Mouse (Mus musculus): ENCODE results near the gene Supt16. TPM values are rescaled to one million over a fixed set of nuclear protein-coding genes. Genes with fewer than 3 reads are reported as not detected.

Supt16 gene
- polyA plus RNA-seq, 2 experiments = 25.2 to 35.6 TPM

DNA sequence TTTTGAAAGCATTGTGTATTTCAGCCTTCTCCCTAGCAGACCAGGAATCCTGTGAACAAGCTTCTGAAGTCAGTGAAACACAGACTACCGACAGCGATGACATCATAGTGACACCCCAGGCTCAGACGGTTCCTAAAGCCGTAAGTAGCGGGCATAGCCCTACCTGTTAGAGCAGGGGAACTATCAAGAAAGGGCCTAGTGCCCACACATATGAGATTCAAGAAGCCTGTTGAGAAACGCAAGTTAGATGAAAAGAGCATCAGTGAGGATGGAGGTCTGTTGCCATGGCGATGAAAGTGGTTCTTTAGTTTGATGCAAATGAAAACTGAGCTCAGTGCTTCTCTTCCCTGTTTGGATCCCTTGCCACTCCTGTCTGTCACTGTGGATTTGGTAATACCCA lies 45.0 kb downstream of the Supt16 start:
- TF ChIP-seq CTCF (IDR thresholded peaks at IDR 0.05; ENCODE audit: low read depth) = no peak
- no peak for TF ChIP-seq EP300 (IDR thresholded peaks at IDR 0.05; ENCODE audit: low read depth)
- no peaks in the 10 kb centered on the region for H3K4me1 ChIP-seq (replicated peaks; ENCODE audit: control insufficient read depth in 2 of 2, insufficient read depth in 2 of 2, low read length in 1 of 2)
- H3K4me3 ChIP-seq (ENCODE audit: insufficient read depth in 1 of 2, low read depth in 2 of 2, low read length in 2 of 2) = no peak overlapping the region
- no peaks in the 10 kb centered on the region for H3K36me3 ChIP-seq (replicated peaks; ENCODE audit: control insufficient read depth, insufficient read depth, low read depth)
- ATAC-seq (ENCODE audit: insufficient read depth) (no peak), DNase-seq (ENCODE audit: low read depth in 3 of 3, low spot score in 3 of 3) (no peak)
- no peak overlapping the region for H3K27ac ChIP-seq
- H3K4me2 ChIP-seq (ENCODE audit: low read depth) = no peak overlapping the region
- no peaks in the 10 kb centered on the region for H3K9me3 ChIP-seq (ENCODE audit: control insufficient read depth, low read length)
- no peaks in the 10 kb centered on the region for H3K27me3 ChIP-seq (ENCODE audit: control insufficient read depth, insufficient read depth, low read length)
- 47% methylated on average over 7 of the region's 7 CpGs for WGBS (ENCODE audit: insufficient replicate concordance)
- no peak overlapping the region for H3K9ac ChIP-seq (replicated peaks)

DNA sequence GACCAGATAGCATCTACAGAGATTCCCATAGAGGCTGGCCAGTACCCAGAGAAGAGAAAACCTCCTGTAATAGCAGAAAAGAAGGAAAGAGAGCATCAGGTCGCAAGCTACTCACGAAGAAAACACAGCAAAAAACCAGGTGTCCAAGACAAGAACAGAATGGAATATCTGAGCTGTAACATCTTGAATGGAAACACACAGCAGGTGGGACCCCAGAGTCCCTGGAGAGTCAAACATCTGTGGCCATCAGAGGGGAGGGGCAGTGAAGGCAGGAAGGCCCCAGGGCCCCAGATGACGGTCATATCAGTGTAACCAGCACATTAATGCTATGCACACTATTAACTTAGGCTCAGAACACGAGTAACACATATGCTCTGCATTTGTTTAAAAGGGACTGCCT lies 47.3 kb downstream of the Supt16 start:
- H3K4me3 ChIP-seq (ENCODE audit: insufficient read depth in 1 of 2, low read depth in 2 of 2, low read length in 2 of 2) = no peak overlapping the region
- H3K27ac ChIP-seq = no peak overlapping the region
- no peak for DNase-seq (ENCODE audit: low read depth in 3 of 3, low spot score in 3 of 3)

GRCm38 (mm10) chr14:52146540-52146939 lies 50.7 kb downstream of the Supt16 start:
- Histone ChIP-seq H3K4me2 (ENCODE audit: low read depth) (no peak overlapping the region), H3K27me3 (ENCODE audit: control insufficient read depth, insufficient read depth, low read length) (no peaks in the 10 kb centered on the region), H3K9ac (replicated peaks) (no peak overlapping the region), H3K4me1 (replicated peaks; ENCODE audit: control insufficient read depth in 2 of 2, insufficient read depth in 2 of 2, low read length in 1 of 2) (no peaks in the 10 kb centered on the region), H3K36me3 (replicated peaks; ENCODE audit: control insufficient read depth, insufficient read depth, low read depth) (no peaks in the 10 kb centered on the region), H3K27ac (no peak overlapping the region), H3K4me3 (ENCODE audit: insufficient read depth in 1 of 2, low read depth in 2 of 2, low read length in 2 of 2) (no peak overlapping the region), H3K9me3 (ENCODE audit: control insufficient read depth, low read length) (no peaks in the 10 kb centered on the region)
- no peak for ATAC-seq (ENCODE audit: insufficient read depth)
- WGBS (ENCODE audit: insufficient replicate concordance) = 44% methylated on average over 4 of the region's 4 CpGs
- peak in 1 of 3 experiments; percentile 6 for DNase-seq (ENCODE audit: low read depth in 3 of 3, low spot score in 3 of 3)
- TF ChIP-seq CTCF (IDR thresholded peaks at IDR 0.05; ENCODE audit: low read depth) (peak; percentile 63), EP300 (IDR thresholded peaks at IDR 0.05; ENCODE audit: low read depth) (no peak)

More for the DNA sequence above, 47.3 kb downstream of the Supt16 start:
- no peak for ATAC-seq (ENCODE audit: insufficient read depth)
- H3K9ac ChIP-seq (replicated peaks) = no peak overlapping the region
- no peaks in the 10 kb centered on the region for H3K36me3 ChIP-seq (replicated peaks; ENCODE audit: control insufficient read depth, insufficient read depth, low read depth)
- H3K9me3 ChIP-seq (ENCODE audit: control insufficient read depth, low read length) = no peaks in the 10 kb centered on the region
- H3K4me1 ChIP-seq (replicated peaks; ENCODE audit: control insufficient read depth in 2 of 2, insufficient read depth in 2 of 2, low read length in 1 of 2) = no peaks in the 10 kb centered on the region
- H3K27me3 ChIP-seq (ENCODE audit: control insufficient read depth, insufficient read depth, low read length) = no peaks in the 10 kb centered on the region
- H3K4me2 ChIP-seq (ENCODE audit: low read depth) = no peak overlapping the region
- WGBS (ENCODE audit: insufficient replicate concordance) = 45% methylated on average over 4 of the region's 4 CpGs
- TF ChIP-seq EP300 (IDR thresholded peaks at IDR 0.05; ENCODE audit: low read depth) (no peak), CTCF (IDR thresholded peaks at IDR 0.05; ENCODE audit: low read depth) (no peak)

GRCm38 (mm10) chr14:52144165-52144564 lies 53.1 kb downstream of the Supt16 start:
- ATAC-seq (ENCODE audit: insufficient read depth) (no peak), DNase-seq (ENCODE audit: low read depth in 3 of 3, low spot score in 3 of 3) (no peak)
- H3K4me3 ChIP-seq (ENCODE audit: insufficient read depth in 1 of 2, low read depth in 2 of 2, low read length in 2 of 2) = no peak overlapping the region
- 45% methylated on average over 4 of the region's 4 CpGs for WGBS (ENCODE audit: insufficient replicate concordance)
- peaks cover 0 to 6% of the 10 kb centered on the region in 2 experiments; a peak in 2 of 4 replicates for H3K4me1 ChIP-seq (replicated peaks; ENCODE audit: control insufficient read depth in 2 of 2, insufficient read depth in 2 of 2, low read length in 1 of 2)
- no peaks in the 10 kb centered on the region for H3K9me3 ChIP-seq (ENCODE audit: control insufficient read depth, low read length)
- no peak overlapping the region for H3K4me2 ChIP-seq (ENCODE audit: low read depth)
- TF ChIP-seq EP300 (IDR thresholded peaks at IDR 0.05; ENCODE audit: low read depth) (no peak), CTCF (IDR thresholded peaks at IDR 0.05; ENCODE audit: low read depth) (no peak)
- no peak overlapping the region for H3K9ac ChIP-seq (replicated peaks)
- no peak overlapping the region for H3K27ac ChIP-seq
- H3K36me3 ChIP-seq (replicated peaks; ENCODE audit: control insufficient read depth, insufficient read depth, low read depth) = no peaks in the 10 kb centered on the region
- no peaks in the 10 kb centered on the region for H3K27me3 ChIP-seq (ENCODE audit: control insufficient read depth, insufficient read depth, low read length)

GRCm38 (mm10) chr14:52141445-52142127 lies 55.6 kb downstream of the Supt16 start:
- TF ChIP-seq EP300 (IDR thresholded peaks at IDR 0.05; ENCODE audit: low read depth) (no peak), CTCF (IDR thresholded peaks at IDR 0.05; ENCODE audit: low read depth) (no peak)
- ATAC-seq (ENCODE audit: insufficient read depth) = no peak
- WGBS (ENCODE audit: insufficient replicate concordance) = 34% methylated on average over 16 of the region's 16 CpGs

More at GRCm38 (mm10) chr14:52141445-52142127, 55.6 kb downstream of the Supt16 start:
- Histone ChIP-seq H3K27ac (no peak overlapping the region), H3K9ac (replicated peaks) (no peak overlapping the region), H3K4me3 (ENCODE audit: insufficient read depth in 1 of 2, low read depth in 2 of 2, low read length in 2 of 2) (no peak overlapping the region), H3K27me3 (ENCODE audit: control insufficient read depth, insufficient read depth, low read length) (no peaks in the 10 kb centered on the region), H3K36me3 (replicated peaks; ENCODE audit: control insufficient read depth, insufficient read depth, low read depth) (no peaks in the 10 kb centered on the region), H3K4me1 (replicated peaks; ENCODE audit: control insufficient read depth in 2 of 2, insufficient read depth in 2 of 2, low read length in 1 of 2) (peaks cover 0 to 6% of the 10 kb centered on the region in 2 experiments; a peak in 2 of 4 replicates), H3K9me3 (ENCODE audit: control insufficient read depth, low read length) (no peaks in the 10 kb centered on the region), H3K4me2 (ENCODE audit: low read depth) (peak overlapping the region; percentile 58; the same call in 1 of the 2 replicates)
- no peak for DNase-seq (ENCODE audit: low read depth in 3 of 3, low spot score in 3 of 3)
